Mouse (Mus musculus): Measurements from ENCODE around the gene Csrp3.

GRCm38 (mm10) chr7:48896051-48896450 is 48.2 kb upstream of the Csrp3 start:
- no peak for TF ChIP-seq SMC3 (IDR thresholded peaks at IDR 0.05; ENCODE audit: low read depth, low read length)
- no peak for TF ChIP-seq GATA1 (IDR thresholded peaks at IDR 0.05; ENCODE audit: low read depth, low read length)
- TF ChIP-seq CTCF (IDR thresholded peaks at IDR 0.05 in 2 of 3, conservative IDR thresholded peaks at IDR 0.05 in 1 of 3; ENCODE audit: control insufficient read depth in 1 of 3, insufficient read depth in 1 of 3, low read depth in 2 of 3, low read length in 3 of 3, poor library complexity in 1 of 3, severe bottlenecking in 1 of 3): no peak
- TF ChIP-seq POLR2AphosphoS2 (IDR thresholded peaks at IDR 0.05; ENCODE audit: low read length): no peak
